Mouse (Mus musculus) stomach, embryonic 16.5 days (tissue): ENCODE data around the gene Slc16a1. TPM values are rescaled to one million over a fixed set of nuclear protein-coding genes. Genes with fewer than 3 reads are reported as not detected.
A peak's percentile ranks its signal among the peaks of the same experiment; 100 is the strongest.

ENCODE experiments used
- ATAC-seq: fragments of 200-750 bp; cut with Nextera tagmentation; 2 replicates; pipeline ENCODE4 v1.8.0; 2017; ENCODE audit warnings: moderate number of reproducible peaks, moderate TSS enrichment; ENCODE audit not compliant: insufficient read depth, low FRiP score
- H3K27ac ChIP-seq: fragments of 300-500 bp; sonication (generic); 2 replicates; pipeline ENCODE4 v1.5.1; 2014; ENCODE audit warnings: low read length
- H3K27me3 ChIP-seq: fragments of 300-500 bp; sonication (generic); 2 replicates; pipeline ENCODE4 v1.6.1; 2014; ENCODE audit warnings: low read length, control low read depth, mixed read lengths; ENCODE audit not compliant: control insufficient read depth, insufficient read depth
- H3K36me3 ChIP-seq: fragments of 300-500 bp; sonication (generic); 2 replicates; pipeline ENCODE4 v1.6.1; 2014; ENCODE audit warnings: low read length; ENCODE audit not compliant: control insufficient read depth, insufficient read depth
- H3K4me1 ChIP-seq: fragments of 300-500 bp; sonication (generic); 2 replicates; pipeline ENCODE4 v1.6.1; 2014; ENCODE audit warnings: low read length, control low read depth, mixed read lengths; ENCODE audit not compliant: control insufficient read depth, insufficient read depth
- H3K4me2 ChIP-seq: fragments of 300-500 bp; sonication (generic); 2 replicates; pipeline ENCODE4 v1.6.1; 2014; ENCODE audit warnings: low read depth, low read length, mixed read lengths
- H3K4me3 ChIP-seq: fragments of 300-500 bp; sonication (generic); replicated peaks from 2 replicates; pipeline ENCODE4 v1.5.1; 2014; ENCODE audit warnings: mild to moderate bottlenecking, low read length
- H3K9ac ChIP-seq: fragments of 300-500 bp; sonication (generic); 2 replicates; pipeline ENCODE4 v1.6.1; 2014; ENCODE audit warnings: low read length
- H3K9me3 ChIP-seq: fragments of 300-500 bp; sonication (generic); replicated peaks from 2 replicates; pipeline ENCODE4 v1.6.1; 2016; ENCODE audit warnings: low read length, control low read depth; ENCODE audit not compliant: control insufficient read depth
- WGBS: fragments of 180-500 bp; shearing (Covaris S2); extraction: QIAGEN DNeasy Blood & Tissue Kit; methylation state at CpG from one replicate; pipeline ENCODE4 v1.1.7; 2014; 5-methylcytosine and 5-hydroxymethylcytosine counted together
- polyA plus RNA-seq: library from polyadenylated mRNA; unstranded; fragments of >200 nt; fragmentation: Nextera tagmentation; extraction: Ambion mirVana; gene quantifications from 2 replicates; pipeline ENCODE4 v1.2.1, GENCODE M21; 2015

The Slc16a1 gene
- polyA plus RNA-seq: 36.6 and 36.8 TPM in 2 replicates

DNA sequence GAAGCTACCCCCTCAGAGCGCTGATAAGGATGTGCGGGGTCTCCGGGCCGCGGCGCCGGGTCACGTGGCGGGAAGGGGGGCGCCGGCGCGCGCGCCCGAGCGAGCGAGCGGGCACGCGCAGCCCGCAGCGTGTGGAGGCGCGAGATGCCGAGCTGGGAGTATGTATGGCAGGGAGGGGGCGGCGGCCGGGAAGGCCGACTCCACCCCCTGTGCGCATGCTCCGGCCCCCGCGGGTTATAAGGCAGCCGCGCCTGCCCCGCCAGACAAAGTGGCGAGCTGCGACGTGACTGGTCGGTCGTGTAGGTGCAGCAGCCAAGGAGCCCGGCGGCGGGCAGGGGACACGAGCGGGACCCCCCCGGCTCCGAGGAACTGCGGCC, at the start of gene Slc16a1:
TSS of gene Slc16a1 (plus strand) at position 266 of the 377 bp plus-strand sequence.
- Histone ChIP-seq H3K9ac (peak within 1 kb of the TSS; percentile 91), H3K4me1 (0 out of 2 replicates have a peak, but pooled peaks cover 4% of the 10 kb centered on the region), H3K4me2 (peak within 1 kb of the TSS; percentile 96), H3K27ac (peak within 1 kb of the TSS; percentile 73), H3K36me3 (no peaks in the 10 kb centered on the region), H3K9me3 (no peaks in the 10 kb centered on the region), H3K27me3 (no peaks in the 10 kb centered on the region), H3K4me3 (peak within 1 kb of the TSS; percentile 83)
- peak; percentile 98 for ATAC-seq
- under 1% methylated on average over 50 of the region's 50 CpGs for WGBS

DNA sequence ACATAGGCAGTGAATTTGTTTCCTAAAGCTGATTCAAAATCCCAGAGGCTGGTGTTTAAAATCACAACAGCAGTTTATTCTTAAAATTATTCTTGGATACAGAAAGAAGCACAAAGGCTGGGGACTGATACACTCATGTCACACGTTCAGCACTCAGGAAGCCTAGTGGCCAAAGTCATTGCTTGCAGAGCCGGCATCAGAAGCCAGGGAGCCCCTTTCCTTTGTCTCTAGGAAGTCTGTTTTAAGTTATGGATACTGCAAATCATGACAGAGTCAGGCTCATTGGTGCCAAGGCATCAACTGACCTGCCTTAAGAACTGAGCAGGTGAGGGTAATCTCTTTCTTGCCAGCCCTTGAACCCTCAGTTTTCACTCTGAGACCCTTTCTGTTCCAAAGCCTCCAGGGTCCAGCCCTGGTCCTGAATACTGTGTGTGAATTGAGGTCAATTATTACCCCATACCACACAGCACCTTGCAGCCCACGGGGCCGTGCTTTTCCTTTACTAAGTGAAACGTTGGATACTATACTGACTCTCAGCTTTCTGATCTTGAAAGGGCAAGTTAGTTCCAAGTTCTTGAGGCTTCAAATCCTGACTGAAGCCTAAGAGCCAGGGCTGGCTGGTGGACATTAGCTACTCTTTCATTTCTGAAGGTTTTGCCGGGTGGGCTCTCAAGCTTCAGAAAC, 41.9 kb upstream of the Slc16a1 start:
- WGBS: 55% methylated on average over 6 of the region's 6 CpGs
- Histone ChIP-seq H3K27ac (peak overlapping the region; percentile 21; the same call in 1 of the 2 replicates), H3K4me2 (no peak overlapping the region), H3K9me3 (no peaks in the 10 kb centered on the region), H3K36me3 (no peaks in the 10 kb centered on the region), H3K4me3 (no peak overlapping the region), H3K9ac (no peak overlapping the region), H3K4me1 (peaks cover 11% of the 10 kb centered on the region), H3K27me3 (no peaks in the 10 kb centered on the region)
- ATAC-seq: no peak

DNA sequence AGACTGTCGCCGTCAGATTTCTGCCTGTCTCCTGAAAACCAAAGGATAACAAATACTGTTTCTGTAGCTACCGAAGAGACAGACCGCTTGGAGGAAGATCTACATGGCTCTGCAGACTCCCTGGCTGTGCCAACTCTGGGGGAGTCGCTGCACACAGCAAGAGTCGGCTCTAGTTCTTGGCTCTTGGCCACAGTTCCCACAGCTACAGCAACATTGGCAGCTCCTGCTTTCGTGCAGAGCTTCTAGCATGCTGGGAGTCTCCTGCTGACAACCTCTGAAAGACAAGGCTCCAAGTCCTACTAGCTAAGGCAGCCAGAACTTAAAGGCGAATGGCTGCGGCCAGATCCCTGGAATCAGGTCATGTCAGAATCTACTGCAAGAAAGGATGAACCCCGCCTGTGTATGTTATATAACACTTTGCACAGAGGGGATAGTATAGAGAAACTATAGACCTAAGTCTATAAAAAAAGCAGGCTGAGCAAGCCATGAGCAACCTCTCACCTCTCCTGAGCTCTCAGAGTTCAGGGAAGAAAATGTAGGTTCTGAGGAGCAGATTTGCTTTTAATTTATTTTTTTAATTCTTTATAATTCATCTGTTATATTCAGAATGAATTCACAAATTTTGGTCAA, 41.2 kb upstream of the Slc16a1 start:
- Histone ChIP-seq H3K36me3 (no peaks in the 10 kb centered on the region), H3K27ac (peak overlapping the region; percentile 21; the same call in 1 of the 2 replicates), H3K9me3 (no peaks in the 10 kb centered on the region), H3K4me3 (no peak overlapping the region), H3K9ac (no peak overlapping the region), H3K4me2 (no peak overlapping the region), H3K27me3 (no peaks in the 10 kb centered on the region), H3K4me1 (peaks cover 11% of the 10 kb centered on the region)
- peak; percentile 68; the same call in 1 of the 2 replicates for ATAC-seq
- 55% methylated on average over 10 of the region's 10 CpGs for WGBS

DNA sequence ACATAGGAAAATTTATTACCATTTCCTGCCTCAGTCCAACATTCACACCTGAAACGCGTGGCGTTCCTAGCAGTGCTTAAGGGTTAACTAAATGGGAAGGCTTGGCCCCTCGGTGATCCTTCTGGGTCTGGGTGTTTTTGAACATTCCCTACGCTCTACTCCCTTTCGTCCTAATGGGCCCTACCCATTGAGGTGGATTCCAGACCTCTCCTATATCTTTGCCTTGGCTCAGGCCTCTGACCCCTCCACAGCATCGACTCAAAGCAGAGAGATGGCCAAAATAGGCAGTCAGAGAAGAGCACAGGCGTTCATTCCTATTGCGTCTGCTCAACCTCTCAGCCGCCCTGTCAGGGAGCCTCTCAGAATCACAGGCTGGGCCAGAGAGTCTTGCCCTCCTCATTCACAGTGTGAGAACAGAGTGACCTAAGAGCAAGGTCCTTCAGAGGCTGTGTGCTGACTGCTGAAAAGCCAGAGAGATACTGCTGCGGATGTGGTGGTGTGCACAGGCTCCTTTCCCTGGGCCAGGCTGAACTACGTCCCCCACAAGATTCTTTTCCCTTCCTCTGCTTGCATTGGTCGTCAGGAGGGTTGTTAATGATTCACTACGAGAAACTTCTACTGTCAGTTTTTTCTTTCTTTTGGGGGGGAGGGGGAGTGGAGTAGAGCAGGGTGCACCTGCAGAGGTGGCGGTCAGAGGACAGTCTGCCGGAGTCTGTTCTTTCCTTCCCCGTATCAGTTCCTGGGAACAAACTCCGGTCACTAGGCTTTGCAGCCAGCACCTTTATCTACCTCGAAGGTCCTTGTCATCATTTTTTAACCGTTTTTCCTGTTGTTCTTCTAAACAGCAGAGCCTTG, 38.9 kb upstream of the Slc16a1 start:
- Histone ChIP-seq H3K4me3 (no peak overlapping the region), H3K9me3 (no peaks in the 10 kb centered on the region), H3K4me1 (peaks cover 11% of the 10 kb centered on the region), H3K9ac (no peak overlapping the region), H3K27me3 (no peaks in the 10 kb centered on the region), H3K4me2 (peak overlapping the region; percentile 14), H3K27ac (peak overlapping the region; percentile 60), H3K36me3 (no peaks in the 10 kb centered on the region)
- ATAC-seq: peak; percentile 68
- WGBS: 46% methylated on average over 20 of the region's 20 CpGs

DNA sequence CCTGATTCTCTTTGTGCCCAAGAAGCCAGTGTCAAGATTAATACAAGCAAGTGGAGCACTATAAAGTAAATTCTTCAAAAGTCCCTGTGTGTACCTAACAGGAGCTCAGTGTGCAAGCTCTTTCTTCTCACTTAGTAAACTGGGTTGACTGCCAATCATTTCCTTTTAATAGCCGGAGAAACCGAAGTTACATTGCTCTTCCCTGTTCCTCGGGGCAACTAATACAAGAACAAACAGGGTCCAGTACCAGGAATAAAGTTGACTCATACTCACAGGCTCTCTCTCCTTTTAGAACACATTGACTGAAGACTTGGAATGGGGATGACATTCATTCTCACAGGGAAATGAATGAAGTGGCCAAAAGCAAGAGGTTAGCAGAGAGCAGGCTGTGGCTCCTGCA, 37.8 kb upstream of the Slc16a1 start:
- no peaks in the 10 kb centered on the region for H3K9me3 ChIP-seq
- no peaks in the 10 kb centered on the region for H3K36me3 ChIP-seq
- no peak for ATAC-seq
- WGBS: 52% methylated on average over 3 of the region's 3 CpGs
- H3K27me3 ChIP-seq: no peaks in the 10 kb centered on the region
- H3K4me2 ChIP-seq: no peak overlapping the region
- peaks cover 11% of the 10 kb centered on the region for H3K4me1 ChIP-seq
- 0 out of 2 replicates have a peak overlapping the region, but pooled peaks have one; percentile 36 for H3K27ac ChIP-seq
- no peak overlapping the region for H3K9ac ChIP-seq
- no peak overlapping the region for H3K4me3 ChIP-seq

DNA sequence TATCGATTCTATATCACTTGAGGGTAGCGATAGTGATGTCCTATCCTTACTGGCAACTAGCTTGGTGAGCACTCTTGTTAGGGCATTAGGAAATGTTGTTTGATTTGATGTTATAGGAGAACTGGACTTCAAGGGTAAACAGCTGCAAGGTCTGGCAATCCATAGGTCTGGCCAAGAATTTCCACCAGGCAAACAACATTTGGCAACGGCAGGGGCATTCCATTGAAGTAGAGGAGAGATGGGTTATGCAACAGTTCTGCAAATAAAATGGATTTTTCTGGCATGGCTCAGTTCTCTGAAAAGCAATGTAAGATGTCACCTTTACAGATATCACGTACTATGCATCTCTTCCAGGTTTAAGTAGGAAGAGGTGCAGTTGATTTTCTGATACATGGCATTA, 36.8 kb upstream of the Slc16a1 start:
- Histone ChIP-seq H3K9me3 (no peaks in the 10 kb centered on the region), H3K27me3 (no peaks in the 10 kb centered on the region), H3K9ac (no peak overlapping the region), H3K27ac (no peak overlapping the region), H3K4me3 (no peak overlapping the region), H3K4me2 (no peak overlapping the region), H3K4me1 (peaks cover 11% of the 10 kb centered on the region), H3K36me3 (no peaks in the 10 kb centered on the region)
- 82% methylated on average over 4 of the region's 4 CpGs for WGBS
- ATAC-seq: no peak

DNA sequence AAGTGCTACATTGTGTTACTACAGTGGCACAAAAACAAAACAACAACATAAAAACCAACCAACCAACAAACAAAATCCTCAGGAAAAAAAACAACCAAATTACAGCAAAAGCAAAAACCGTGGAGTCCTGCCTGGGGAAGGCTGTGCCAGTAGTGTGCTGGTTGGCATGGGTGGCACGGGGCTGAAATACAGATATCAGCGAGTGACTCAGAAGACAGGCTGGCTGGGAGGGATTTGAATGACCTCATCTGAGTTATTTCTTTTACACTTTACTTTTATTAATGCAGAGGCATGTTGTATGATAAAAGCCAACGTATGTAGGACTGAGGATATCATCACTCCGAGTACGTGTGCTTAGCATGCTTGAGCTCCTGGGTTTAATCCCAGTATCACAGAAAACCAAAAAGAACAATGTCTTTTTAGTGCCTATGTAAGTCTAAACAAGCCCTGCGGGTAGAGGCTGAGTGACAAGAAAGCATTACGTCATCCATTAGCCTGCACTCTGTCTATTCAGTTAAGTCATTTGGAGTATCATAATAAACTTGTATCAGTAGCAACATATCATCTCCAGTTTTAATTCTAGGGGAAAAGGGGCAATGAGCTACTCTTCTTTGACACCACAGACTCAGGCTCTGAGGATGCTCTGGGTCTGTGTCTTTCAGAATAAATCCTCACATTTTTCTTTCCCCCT, 28.6 kb upstream of the Slc16a1 start:
- H3K36me3 ChIP-seq: no peaks in the 10 kb centered on the region

DNA sequence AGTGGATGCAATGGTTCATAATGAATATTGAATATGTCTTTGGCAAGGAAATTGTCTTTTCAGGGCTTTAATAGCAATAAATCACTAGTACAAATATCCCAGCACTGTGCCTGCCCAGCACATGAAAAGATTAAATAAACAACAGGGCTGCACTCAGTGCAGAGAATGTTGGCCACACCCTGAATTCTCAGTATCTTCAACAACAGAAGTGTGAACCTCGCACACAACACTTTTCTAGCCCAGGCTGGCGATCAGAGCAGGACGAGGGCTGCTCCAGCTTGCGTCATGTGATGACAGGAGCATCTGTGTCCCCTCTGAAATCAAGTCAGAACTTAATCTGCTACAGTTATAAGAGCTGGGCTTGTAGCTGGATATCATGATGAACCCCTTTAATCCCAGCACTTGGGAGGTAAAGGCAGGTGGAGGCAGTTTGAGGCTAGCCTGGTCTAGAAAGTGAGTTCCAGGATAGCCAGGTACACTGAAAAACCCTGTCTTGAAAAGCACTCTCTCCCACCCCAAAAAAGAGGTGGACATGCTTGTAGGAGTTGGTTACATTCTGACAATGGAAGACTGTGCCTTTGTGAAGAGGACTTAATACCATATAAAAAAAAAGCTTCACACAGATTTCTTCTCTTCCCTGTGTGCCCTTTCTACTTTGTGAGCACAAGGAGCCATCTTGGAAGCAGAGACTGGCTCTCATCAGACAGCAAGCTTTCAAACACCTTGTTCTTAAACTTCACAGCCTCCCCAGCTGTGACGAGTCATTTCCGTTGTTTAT, 27.8 kb upstream of the Slc16a1 start:
- H3K4me1 ChIP-seq: peaks cover 7% of the 10 kb centered on the region; the same call in 1 of the 2 replicates
- ATAC-seq: peak; percentile 58; the same call in 1 of the 2 replicates
- H3K9ac ChIP-seq: no peak overlapping the region
- no peaks in the 10 kb centered on the region for H3K9me3 ChIP-seq
- no peaks in the 10 kb centered on the region for H3K36me3 ChIP-seq
- H3K4me3 ChIP-seq: no peak overlapping the region
- no peak overlapping the region for H3K27ac ChIP-seq
- H3K4me2 ChIP-seq: no peak overlapping the region
- H3K27me3 ChIP-seq: no peaks in the 10 kb centered on the region
- 53% methylated on average over 6 of the region's 6 CpGs for WGBS

More for the DNA sequence above, 28.6 kb upstream of the Slc16a1 start:
- Histone ChIP-seq H3K9ac (no peak overlapping the region), H3K27ac (no peak overlapping the region), H3K4me1 (peaks cover 7% of the 10 kb centered on the region; the same call in 1 of the 2 replicates), H3K4me3 (no peak overlapping the region), H3K27me3 (no peaks in the 10 kb centered on the region), H3K4me2 (no peak overlapping the region), H3K9me3 (no peaks in the 10 kb centered on the region)
- WGBS: 68% methylated on average over 8 of the region's 8 CpGs
- ATAC-seq: 0 out of 2 replicates have a peak, but pooled peaks have one; percentile 25
